Mouse (Mus musculus) lung, postnatal 10 days (tissue): ENCODE measurements around the gene Gm9507.
"Not testable (repeated sequence)": the region's sequence is repeated elsewhere in the genome, so short reads cannot be mapped to it uniquely, and the experiment has no call there.

ENCODE experiments used
- DNase-seq: peaks from one replicate; pipeline ENCODE4 v3.0.0; 2021

The Gm9507 gene

GRCm38 (mm10) chr10:77771225-77771624, 40.4 kb downstream of the Gm9507 start, which contains the start of gene Gm3238:
TSS of gene Gm3238 (minus strand) at chr10:77771325.
- DNase-seq, result not testable (repeated sequence)

- no peak for DNase-seq
These were observed 41.9 kb downstream of the Gm9507 start for GRCm38 (mm10) chr10:77769727-77770126.
